Mouse (Mus musculus): Measurements from ENCODE around the gene Csnk1g1.

DNA sequence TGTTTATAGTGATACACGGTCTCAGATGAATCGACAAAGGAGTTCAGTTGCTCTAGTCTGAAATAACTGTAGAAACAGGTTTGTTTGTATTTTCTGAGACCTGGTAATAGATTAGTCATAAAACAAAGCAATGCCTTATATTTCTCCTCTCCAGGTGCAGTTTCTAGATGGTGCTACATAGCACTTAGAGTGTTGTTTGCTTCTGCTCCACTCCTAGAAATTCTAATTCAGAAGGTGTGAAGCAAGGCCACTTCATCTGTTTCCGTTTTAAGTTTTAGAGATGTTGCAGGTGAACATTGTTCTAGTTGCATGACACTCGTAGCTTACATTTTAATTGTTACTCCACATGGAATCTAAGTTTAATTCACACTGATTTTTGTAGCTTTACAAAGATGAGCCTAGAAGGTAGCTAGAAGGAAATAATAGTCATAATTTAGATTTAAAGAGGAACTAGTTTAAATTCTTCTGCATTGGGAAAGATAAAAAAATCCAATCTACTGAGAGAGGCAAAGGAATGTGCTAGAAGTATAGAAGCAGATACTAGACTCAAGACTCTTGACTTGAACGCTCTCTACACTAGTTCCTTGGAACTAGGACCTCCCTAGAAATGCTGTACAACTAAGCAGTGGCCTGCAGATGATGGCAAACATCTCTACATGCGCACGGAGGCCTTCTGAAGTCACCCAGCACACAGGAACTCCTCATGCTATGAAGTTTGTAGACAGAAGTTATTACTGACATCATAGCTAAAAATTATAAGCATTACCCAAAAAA, 87.1 kb downstream of the Csnk1g1 start:
- TF ChIP-seq CTCF (IDR thresholded peaks at IDR 0.05; ENCODE audit: borderline replicate concordance, control insufficient read depth, extremely low read depth, insufficient read depth, low read length, poor library complexity): no peak
- TF ChIP-seq POLR2A (IDR thresholded peaks at IDR 0.05; ENCODE audit: control insufficient read depth, extremely low read depth, insufficient read depth, low read length, poor library complexity): no peak
